Mouse (Mus musculus): Measurements from ENCODE around the gene Jak1. TPM values are rescaled to one million over a fixed set of nuclear protein-coding genes. Genes with fewer than 3 reads are reported as not detected.

Jak1 gene
- polyA plus RNA-seq, 1 experiment from 2014 or later: 51.3 TPM

GRCm38 (mm10) chr4:101197421-101198170 lies 67.5 kb downstream of the Jak1 start:
- Histone ChIP-seq H3K9me3 (no peaks in the 10 kb centered on the region), H3K4me1 (peaks cover 13% of the 10 kb centered on the region), H3K27me3 (no peaks in the 10 kb centered on the region), H3K4me2 (replicated peaks) (no peak overlapping the region), H3K36me3 (no peaks in the 10 kb centered on the region), H3K27ac (replicated peaks) (no peak overlapping the region), H3K4me3 (no peak overlapping the region), H3K9ac (replicated peaks) (no peak overlapping the region)
- no peak; the same call in 1 of the 2 replicates for ATAC-seq (replicated peaks)
- WGBS: 46% methylated on average over 9 of the region's 9 CpGs

GRCm38 (mm10) chr4:101196407-101196806 lies 68.7 kb downstream of the Jak1 start:
- no peaks in the 10 kb centered on the region for H3K27me3 ChIP-seq
- 84% methylated on average over 2 of the region's 2 CpGs for WGBS
- H3K9ac ChIP-seq (replicated peaks): no peak overlapping the region
- no peak overlapping the region for H3K4me2 ChIP-seq (replicated peaks)
- no peak overlapping the region for H3K27ac ChIP-seq (replicated peaks)
- no peaks in the 10 kb centered on the region for H3K36me3 ChIP-seq
- peaks cover 13% of the 10 kb centered on the region for H3K4me1 ChIP-seq
- ATAC-seq (replicated peaks): no peak
- no peaks in the 10 kb centered on the region for H3K9me3 ChIP-seq
- no peak overlapping the region for H3K4me3 ChIP-seq

GRCm38 (mm10) chr4:101194170-101194569 lies 70.9 kb downstream of the Jak1 start:
- H3K9ac ChIP-seq (replicated peaks): no peak overlapping the region
- H3K4me1 ChIP-seq: peaks cover 13% of the 10 kb centered on the region
- no peaks in the 10 kb centered on the region for H3K36me3 ChIP-seq
- H3K9me3 ChIP-seq: no peaks in the 10 kb centered on the region
- H3K4me3 ChIP-seq: no peak overlapping the region
- H3K27me3 ChIP-seq: no peaks in the 10 kb centered on the region
- H3K27ac ChIP-seq (replicated peaks): no peak overlapping the region
- ATAC-seq (replicated peaks): no peak
- H3K4me2 ChIP-seq (replicated peaks): no peak overlapping the region
- WGBS: 83% methylated on average over 1 of the region's 1 CpGs

GRCm38 (mm10) chr4:101192241-101192976 lies 72.7 kb downstream of the Jak1 start:
- H3K9me3 ChIP-seq: no peaks in the 10 kb centered on the region
- no peaks in the 10 kb centered on the region for H3K27me3 ChIP-seq
- no peak overlapping the region for H3K4me2 ChIP-seq (replicated peaks)
- H3K36me3 ChIP-seq: no peaks in the 10 kb centered on the region
- H3K9ac ChIP-seq (replicated peaks): no peak overlapping the region
- no peak overlapping the region for H3K4me3 ChIP-seq
- ATAC-seq (replicated peaks): no peak
- 91% methylated on average over 5 of the region's 5 CpGs for WGBS
- H3K27ac ChIP-seq (replicated peaks): no peak overlapping the region
- H3K4me1 ChIP-seq: no peaks in the 10 kb centered on the region

GRCm38 (mm10) chr4:101187381-101187780 lies 77.7 kb downstream of the Jak1 start:
- Histone ChIP-seq H3K4me1 (no peaks in the 10 kb centered on the region), H3K9ac (replicated peaks) (no peak overlapping the region), H3K9me3 (no peaks in the 10 kb centered on the region), H3K36me3 (no peaks in the 10 kb centered on the region), H3K4me3 (no peak overlapping the region), H3K4me2 (replicated peaks) (no peak overlapping the region), H3K27me3 (no peaks in the 10 kb centered on the region), H3K27ac (replicated peaks) (no peak overlapping the region)
- 85% methylated on average over 4 of the region's 4 CpGs for WGBS
- ATAC-seq (replicated peaks): no peak

GRCm38 (mm10) chr4:101186591-101186990 lies 78.5 kb downstream of the Jak1 start:
- H3K4me1 ChIP-seq: no peaks in the 10 kb centered on the region
- H3K4me3 ChIP-seq: no peak overlapping the region
- no peak for ATAC-seq (replicated peaks)
- no peaks in the 10 kb centered on the region for H3K36me3 ChIP-seq
- no peak overlapping the region for H3K4me2 ChIP-seq (replicated peaks)
- no peaks in the 10 kb centered on the region for H3K27me3 ChIP-seq
- H3K27ac ChIP-seq (replicated peaks): no peak overlapping the region
- H3K9ac ChIP-seq (replicated peaks): no peak overlapping the region
- WGBS: 84% methylated on average over 5 of the region's 5 CpGs
- no peaks in the 10 kb centered on the region for H3K9me3 ChIP-seq

GRCm38 (mm10) chr4:101185216-101185615 lies 79.9 kb downstream of the Jak1 start:
- no peak for ATAC-seq (replicated peaks)
- Histone ChIP-seq H3K27ac (replicated peaks) (no peak overlapping the region), H3K9ac (replicated peaks) (no peak overlapping the region), H3K4me3 (no peak overlapping the region), H3K4me1 (no peaks in the 10 kb centered on the region), H3K9me3 (no peaks in the 10 kb centered on the region), H3K4me2 (replicated peaks) (no peak overlapping the region), H3K27me3 (no peaks in the 10 kb centered on the region), H3K36me3 (no peaks in the 10 kb centered on the region)
- WGBS: 75% methylated on average over 3 of the region's 3 CpGs

- Histone ChIP-seq H3K27me3 (no peaks in the 10 kb centered on the region), H3K36me3 (0 out of 2 replicates have a peak, but pooled peaks cover 3% of the 10 kb centered on the region), H3K4me1 (no peaks in the 10 kb centered on the region), H3K27ac (replicated peaks) (no peak overlapping the region), H3K4me2 (replicated peaks) (no peak overlapping the region), H3K9ac (replicated peaks) (no peak overlapping the region), H3K4me3 (no peak overlapping the region), H3K9me3 (no peaks in the 10 kb centered on the region)
- WGBS: 71% methylated on average over 9 of the region's 9 CpGs
- no peak for ATAC-seq (replicated peaks)
Observed at GRCm38 (mm10) chr4:101182603-101183011, 82.5 kb downstream of the Jak1 start.

- Histone ChIP-seq H3K27ac (replicated peaks) (no peak overlapping the region), H3K9me3 (no peaks in the 10 kb centered on the region), H3K4me2 (replicated peaks) (no peak overlapping the region), H3K36me3 (0 out of 2 replicates have a peak, but pooled peaks cover 3% of the 10 kb centered on the region), H3K4me1 (no peaks in the 10 kb centered on the region), H3K9ac (replicated peaks) (no peak overlapping the region), H3K4me3 (no peak overlapping the region), H3K27me3 (no peaks in the 10 kb centered on the region)
- WGBS: 52% methylated on average over 5 of the region's 5 CpGs
- no peak for ATAC-seq (replicated peaks)
Observed at GRCm38 (mm10) chr4:101180681-101181080, 84.4 kb downstream of the Jak1 start.

GRCm38 (mm10) chr4:101179836-101180235 lies 85.2 kb downstream of the Jak1 start:
- no peaks in the 10 kb centered on the region for H3K9me3 ChIP-seq
- WGBS: 72% methylated on average over 6 of the region's 6 CpGs
- ATAC-seq (replicated peaks): no peak

GRCm38 (mm10) chr4:101179076-101179475 lies 86.0 kb downstream of the Jak1 start:
- Histone ChIP-seq H3K27ac (replicated peaks) (no peak overlapping the region), H3K4me2 (replicated peaks) (no peak overlapping the region), H3K36me3 (peaks cover 6% of the 10 kb centered on the region; the same call in 1 of the 2 replicates), H3K4me1 (no peaks in the 10 kb centered on the region), H3K9me3 (no peaks in the 10 kb centered on the region), H3K27me3 (no peaks in the 10 kb centered on the region), H3K9ac (replicated peaks) (no peak overlapping the region), H3K4me3 (no peak overlapping the region)
- ATAC-seq (replicated peaks): no peak
- 64% methylated on average over 5 of the region's 5 CpGs for WGBS

More at GRCm38 (mm10) chr4:101179836-101180235, 85.2 kb downstream of the Jak1 start:
- Histone ChIP-seq H3K27ac (replicated peaks) (no peak overlapping the region), H3K4me2 (replicated peaks) (no peak overlapping the region), H3K36me3 (0 out of 2 replicates have a peak, but pooled peaks cover 3% of the 10 kb centered on the region), H3K9ac (replicated peaks) (no peak overlapping the region), H3K4me1 (no peaks in the 10 kb centered on the region), H3K4me3 (no peak overlapping the region), H3K27me3 (no peaks in the 10 kb centered on the region)

- Histone ChIP-seq H3K27me3 (no peaks in the 10 kb centered on the region), H3K4me1 (no peaks in the 10 kb centered on the region), H3K9ac (replicated peaks) (no peak overlapping the region), H3K36me3 (peaks cover 6% of the 10 kb centered on the region; the same call in 1 of the 2 replicates), H3K9me3 (no peaks in the 10 kb centered on the region), H3K4me2 (replicated peaks) (no peak overlapping the region), H3K27ac (replicated peaks) (no peak overlapping the region), H3K4me3 (no peak overlapping the region)
- no peak for ATAC-seq (replicated peaks)
- WGBS: 95% methylated on average over 3 of the region's 3 CpGs
Observed at GRCm38 (mm10) chr4:101177796-101178195, 87.3 kb downstream of the Jak1 start.
